Mouse (Mus musculus): Measurements from ENCODE around the gene Chd9. TPM values are rescaled to one million over a fixed set of nuclear protein-coding genes. Genes with fewer than 3 reads are reported as not detected.

The Chd9 gene
- polyA plus RNA-seq, 1 experiment from 2014 or later = 103 TPM

DNA sequence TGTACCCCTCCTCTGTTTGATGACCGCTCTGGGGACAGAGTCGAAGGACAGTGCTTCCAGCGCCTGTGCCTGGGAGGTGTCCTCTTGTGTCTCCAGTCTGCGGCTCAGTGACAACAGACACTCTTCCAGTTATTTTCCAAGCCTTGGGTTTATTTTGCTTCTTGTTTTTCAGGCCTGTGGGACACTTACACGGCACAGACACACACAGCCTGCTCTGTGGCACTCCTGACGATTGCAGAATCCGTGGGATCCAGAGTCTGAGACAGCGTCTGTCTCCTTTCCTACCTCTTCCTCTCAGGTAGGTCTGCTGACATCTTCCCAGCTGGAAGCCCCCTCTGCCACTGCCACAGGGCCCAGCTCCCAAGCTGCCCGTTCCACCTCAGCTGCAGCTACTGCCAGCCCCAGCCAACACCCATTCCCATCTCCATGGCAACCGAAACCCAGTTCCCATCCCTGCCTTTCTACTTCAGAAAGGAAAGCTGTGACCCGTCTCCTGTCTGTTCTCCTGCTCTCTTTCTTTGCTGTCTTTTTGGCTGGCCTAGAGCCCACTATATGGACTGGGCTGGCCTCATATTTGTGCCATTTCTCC is 21.4 kb downstream of the Chd9 start:
- Histone ChIP-seq H3K9ac (peak overlapping the region; percentile 7; the same call in 1 of the 2 replicates), H3K4me2 (replicated peaks) (peak overlapping the region; percentile 0; the same call in 1 of the 2 replicates), H3K4me1 (replicated peaks; ENCODE audit: control insufficient read depth, insufficient read depth, low read length) (peaks cover 16% of the 10 kb centered on the region), H3K9me3 (ENCODE audit: control insufficient read depth, low read length) (no peaks in the 10 kb centered on the region), H3K4me3 (replicated peaks; ENCODE audit: low read length) (no peak overlapping the region), H3K36me3 (replicated peaks; ENCODE audit: control insufficient read depth, insufficient read depth) (no peaks in the 10 kb centered on the region), H3K27me3 (ENCODE audit: control insufficient read depth, insufficient read depth, low read length) (no peaks in the 10 kb centered on the region), H3K27ac (peak overlapping the region; percentile 79)
- WGBS = 36% methylated on average over 11 of the region's 11 CpGs
- DNase-seq (ENCODE audit: low spot score) (peak; percentile 64), ATAC-seq (ENCODE audit: low FRiP score) (peak; percentile 64)

DNA sequence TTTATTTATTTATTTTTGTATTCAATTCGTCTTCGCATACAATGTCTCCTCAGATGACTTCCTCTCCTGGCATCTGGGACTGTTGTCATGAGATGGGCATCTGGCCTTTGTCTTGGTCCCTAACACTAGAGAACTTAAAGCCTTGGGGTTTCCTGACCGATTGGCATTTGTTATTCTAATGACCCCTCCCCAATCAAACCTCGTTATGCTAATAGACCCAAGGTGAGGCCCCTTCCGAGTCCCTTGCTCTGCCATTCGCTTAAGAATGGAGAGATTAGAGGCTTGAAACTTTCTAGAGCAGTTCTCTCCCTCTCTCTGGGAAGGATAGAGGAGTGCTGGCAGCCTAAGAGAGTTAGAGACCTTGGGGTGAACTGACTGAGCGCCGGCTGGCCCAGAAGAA is 23.4 kb downstream of the Chd9 start:
- Histone ChIP-seq H3K27me3 (ENCODE audit: control insufficient read depth, insufficient read depth, low read length) (no peaks in the 10 kb centered on the region), H3K4me3 (replicated peaks; ENCODE audit: low read length) (no peak overlapping the region), H3K9ac (no peak overlapping the region), H3K4me1 (replicated peaks; ENCODE audit: control insufficient read depth, insufficient read depth, low read length) (peaks cover 18% of the 10 kb centered on the region), H3K27ac (no peak overlapping the region), H3K9me3 (ENCODE audit: control insufficient read depth, low read length) (no peaks in the 10 kb centered on the region), H3K36me3 (replicated peaks; ENCODE audit: control insufficient read depth, insufficient read depth) (no peaks in the 10 kb centered on the region), H3K4me2 (replicated peaks) (no peak overlapping the region)
- DNase-seq (ENCODE audit: low spot score) (no peak), ATAC-seq (ENCODE audit: low FRiP score) (no peak)
- 44% methylated on average over 8 of the region's 8 CpGs for WGBS

- no peaks in the 10 kb centered on the region for H3K9me3 ChIP-seq (ENCODE audit: control insufficient read depth, low read length)
- H3K9ac ChIP-seq = no peak overlapping the region
- H3K27ac ChIP-seq = peak overlapping the region; percentile 75; the same call in 1 of the 2 replicates
- H3K27me3 ChIP-seq (ENCODE audit: control insufficient read depth, insufficient read depth, low read length) = no peaks in the 10 kb centered on the region
- DNase-seq (ENCODE audit: low spot score) (no peak), ATAC-seq (ENCODE audit: low FRiP score) (no peak)
- peaks cover 18% of the 10 kb centered on the region for H3K4me1 ChIP-seq (replicated peaks; ENCODE audit: control insufficient read depth, insufficient read depth, low read length)
- no peak overlapping the region for H3K4me3 ChIP-seq (replicated peaks; ENCODE audit: low read length)
- H3K36me3 ChIP-seq (replicated peaks; ENCODE audit: control insufficient read depth, insufficient read depth) = no peaks in the 10 kb centered on the region
- WGBS = 42% methylated on average over 9 of the region's 9 CpGs
- H3K4me2 ChIP-seq (replicated peaks) = 0 out of 2 replicates have a peak overlapping the region, but pooled peaks have one; percentile 5
These were observed 26.0 kb downstream of the Chd9 start for GRCm38 (mm10) chr8:90853971-90854670.

DNA sequence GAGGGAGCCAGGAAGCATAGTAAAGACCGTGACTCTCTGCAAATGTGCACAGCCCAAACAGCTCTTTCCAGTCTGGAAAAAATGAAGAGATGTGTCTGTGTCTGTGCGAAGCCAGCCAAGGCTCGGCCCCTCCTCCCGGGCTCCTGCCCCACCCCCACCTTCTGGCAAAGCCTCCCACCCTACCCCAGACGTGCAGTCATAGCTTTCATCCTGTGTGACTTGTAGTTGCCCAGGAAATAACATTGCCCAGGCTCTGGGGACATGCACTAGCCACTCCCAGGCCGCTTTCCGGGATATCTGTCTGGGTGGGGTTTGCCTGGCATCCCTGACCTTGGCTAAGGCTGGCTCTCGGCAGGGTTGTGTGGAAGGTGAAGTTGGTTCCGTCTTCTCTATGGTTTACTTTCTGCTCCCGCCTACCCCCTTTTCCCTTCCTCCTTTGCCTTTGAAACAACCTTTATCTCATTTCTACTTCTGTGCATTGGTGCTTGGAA is 26.6 kb downstream of the Chd9 start:
- DNase-seq (ENCODE audit: low spot score) = peak; percentile 55
- no peak overlapping the region for H3K4me3 ChIP-seq (replicated peaks; ENCODE audit: low read length)
- H3K27me3 ChIP-seq (ENCODE audit: control insufficient read depth, insufficient read depth, low read length) = no peaks in the 10 kb centered on the region
- H3K36me3 ChIP-seq (replicated peaks; ENCODE audit: control insufficient read depth, insufficient read depth) = no peaks in the 10 kb centered on the region
- 10% methylated on average over 10 of the region's 10 CpGs for WGBS
- H3K4me1 ChIP-seq (replicated peaks; ENCODE audit: control insufficient read depth, insufficient read depth, low read length) = peaks cover 14% of the 10 kb centered on the region
- peak; percentile 82 for ATAC-seq (ENCODE audit: low FRiP score)
- no peaks in the 10 kb centered on the region for H3K9me3 ChIP-seq (ENCODE audit: control insufficient read depth, low read length)
- 0 out of 2 replicates have a peak overlapping the region, but pooled peaks have one; percentile 5 for H3K4me2 ChIP-seq (replicated peaks)
- H3K27ac ChIP-seq = peak overlapping the region; percentile 75; the same call in 1 of the 2 replicates
- H3K9ac ChIP-seq = no peak overlapping the region

DNA sequence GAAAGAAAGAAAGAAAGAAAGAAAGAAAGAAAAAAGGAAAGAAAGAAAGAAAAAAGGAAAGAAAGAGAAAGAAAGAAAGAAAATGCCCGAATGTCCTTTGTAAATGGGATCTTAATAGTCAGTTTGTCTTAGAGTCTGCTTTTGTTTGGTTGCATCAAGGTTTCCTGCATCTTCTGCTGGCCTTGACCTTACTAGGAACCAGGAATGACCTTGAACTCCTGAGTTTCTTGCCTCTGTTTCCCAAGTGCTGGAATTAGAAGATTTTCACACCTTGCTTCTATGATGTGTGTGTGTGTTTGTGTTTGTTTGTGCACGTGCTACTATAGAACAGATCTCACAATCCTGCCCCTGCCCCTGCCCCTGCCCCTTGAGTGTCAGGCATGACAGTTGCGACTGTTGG is 28.0 kb downstream of the Chd9 start:
- no peaks in the 10 kb centered on the region for H3K27me3 ChIP-seq (ENCODE audit: control insufficient read depth, insufficient read depth, low read length)
- no peak overlapping the region for H3K4me3 ChIP-seq (replicated peaks; ENCODE audit: low read length)
- H3K4me2 ChIP-seq (replicated peaks) = no peak overlapping the region
- no peaks in the 10 kb centered on the region for H3K9me3 ChIP-seq (ENCODE audit: control insufficient read depth, low read length)
- ATAC-seq (ENCODE audit: low FRiP score) = no peak
- peaks cover 17% of the 10 kb centered on the region; the same call in 1 of the 2 replicates for H3K4me1 ChIP-seq (replicated peaks; ENCODE audit: control insufficient read depth, insufficient read depth, low read length)
- H3K9ac ChIP-seq = no peak overlapping the region
- DNase-seq (ENCODE audit: low spot score) = no peak
- no peaks in the 10 kb centered on the region for H3K36me3 ChIP-seq (replicated peaks; ENCODE audit: control insufficient read depth, insufficient read depth)
- WGBS = 87% methylated on average over 3 of the region's 3 CpGs
- H3K27ac ChIP-seq = no peak overlapping the region

GRCm38 (mm10) chr8:90856952-90857351 is 28.8 kb downstream of the Chd9 start:
- ATAC-seq (ENCODE audit: low FRiP score) (no peak), DNase-seq (ENCODE audit: low spot score) (no peak)
- WGBS = 33% methylated on average over 1 of the region's 1 CpGs
- H3K4me2 ChIP-seq (replicated peaks) = no peak overlapping the region
- no peak overlapping the region for H3K27ac ChIP-seq
- H3K4me1 ChIP-seq (replicated peaks; ENCODE audit: control insufficient read depth, insufficient read depth, low read length) = peaks cover 25% of the 10 kb centered on the region
- no peak overlapping the region for H3K9ac ChIP-seq
- no peaks in the 10 kb centered on the region for H3K36me3 ChIP-seq (replicated peaks; ENCODE audit: control insufficient read depth, insufficient read depth)
- H3K27me3 ChIP-seq (ENCODE audit: control insufficient read depth, insufficient read depth, low read length) = no peaks in the 10 kb centered on the region
- H3K4me3 ChIP-seq (replicated peaks; ENCODE audit: low read length) = no peak overlapping the region
- H3K9me3 ChIP-seq (ENCODE audit: control insufficient read depth, low read length) = no peaks in the 10 kb centered on the region

DNA sequence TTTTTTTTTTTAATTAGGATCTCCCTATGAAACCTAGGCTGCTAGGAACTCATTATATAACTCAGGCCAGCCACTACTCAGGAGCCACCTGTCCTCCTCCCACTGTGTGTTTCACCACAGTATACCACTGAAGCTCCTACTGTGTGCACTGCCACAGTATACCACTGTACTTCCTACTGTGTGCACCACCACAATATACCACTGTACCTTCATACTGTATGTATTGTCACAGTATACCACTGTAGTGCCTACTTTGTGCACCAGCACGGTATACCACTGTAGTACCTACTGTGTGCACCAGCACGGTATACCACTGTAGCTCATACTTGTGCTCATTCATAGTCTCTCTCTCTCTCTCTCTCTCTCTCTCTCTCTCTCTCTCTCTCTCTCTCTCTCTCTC is 29.9 kb downstream of the Chd9 start:
- no peak for DNase-seq (ENCODE audit: low spot score)
- Histone ChIP-seq H3K9me3 (ENCODE audit: control insufficient read depth, low read length) (no peaks in the 10 kb centered on the region), H3K27me3 (ENCODE audit: control insufficient read depth, insufficient read depth, low read length) (no peaks in the 10 kb centered on the region), H3K4me2 (replicated peaks) (no peak overlapping the region), H3K4me3 (replicated peaks; ENCODE audit: low read length) (no peak overlapping the region), H3K27ac (no peak overlapping the region), H3K9ac (no peak overlapping the region), H3K4me1 (replicated peaks; ENCODE audit: control insufficient read depth, insufficient read depth, low read length) (peaks cover 36% of the 10 kb centered on the region), H3K36me3 (replicated peaks; ENCODE audit: control insufficient read depth, insufficient read depth) (no peaks in the 10 kb centered on the region)
- 97% methylated on average over 2 of the region's 2 CpGs for WGBS
- no peak for ATAC-seq (ENCODE audit: low FRiP score)

DNA sequence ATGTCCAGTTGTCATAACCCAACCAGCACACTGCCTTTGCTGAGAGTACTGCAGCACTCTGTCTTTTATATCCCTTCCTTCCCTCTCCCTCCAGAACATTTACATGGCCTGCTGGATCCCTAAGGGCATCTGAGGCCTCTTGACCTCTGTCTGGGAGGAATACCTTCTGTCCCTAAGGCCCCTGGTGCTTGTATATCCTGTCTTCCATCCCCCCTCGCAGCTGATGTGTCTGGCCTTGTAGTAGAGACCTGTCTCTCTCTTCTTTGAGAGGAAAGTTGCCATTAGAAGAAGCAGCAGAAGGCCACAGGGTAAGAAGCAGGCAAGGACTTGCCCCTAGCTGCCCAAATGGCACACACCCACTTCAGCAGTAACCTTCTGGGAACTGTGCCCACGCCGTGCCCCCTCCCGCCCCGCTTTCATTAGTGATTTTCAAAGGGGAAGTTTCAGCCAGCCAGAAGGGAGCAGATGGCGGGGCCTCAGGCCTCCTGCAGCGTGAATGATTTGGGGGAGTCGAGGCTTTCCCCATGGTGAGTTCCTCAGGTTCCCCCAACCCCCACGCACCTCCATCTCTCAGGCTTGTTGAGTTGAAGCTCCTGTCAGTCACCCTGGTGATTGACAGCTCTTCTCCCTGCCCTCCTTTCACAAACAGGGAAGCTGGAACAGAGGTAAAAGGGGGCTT is 33.3 kb downstream of the Chd9 start:
- Histone ChIP-seq H3K4me3 (replicated peaks; ENCODE audit: low read length) (no peak overlapping the region), H3K36me3 (replicated peaks; ENCODE audit: control insufficient read depth, insufficient read depth) (no peaks in the 10 kb centered on the region), H3K9ac (0 out of 2 replicates have a peak overlapping the region, but pooled peaks have one; percentile 3), H3K9me3 (ENCODE audit: control insufficient read depth, low read length) (no peaks in the 10 kb centered on the region), H3K4me1 (replicated peaks; ENCODE audit: control insufficient read depth, insufficient read depth, low read length) (peaks cover 26% of the 10 kb centered on the region), H3K4me2 (replicated peaks) (0 out of 2 replicates have a peak overlapping the region, but pooled peaks have one; percentile 13), H3K27ac (peak overlapping the region; percentile 77), H3K27me3 (ENCODE audit: control insufficient read depth, insufficient read depth, low read length) (no peaks in the 10 kb centered on the region)
- DNase-seq (ENCODE audit: low spot score) (no peak), ATAC-seq (ENCODE audit: low FRiP score) (peak; percentile 49; the same call in 1 of the 2 replicates)
- WGBS = 6% methylated on average over 9 of the region's 9 CpGs

DNA sequence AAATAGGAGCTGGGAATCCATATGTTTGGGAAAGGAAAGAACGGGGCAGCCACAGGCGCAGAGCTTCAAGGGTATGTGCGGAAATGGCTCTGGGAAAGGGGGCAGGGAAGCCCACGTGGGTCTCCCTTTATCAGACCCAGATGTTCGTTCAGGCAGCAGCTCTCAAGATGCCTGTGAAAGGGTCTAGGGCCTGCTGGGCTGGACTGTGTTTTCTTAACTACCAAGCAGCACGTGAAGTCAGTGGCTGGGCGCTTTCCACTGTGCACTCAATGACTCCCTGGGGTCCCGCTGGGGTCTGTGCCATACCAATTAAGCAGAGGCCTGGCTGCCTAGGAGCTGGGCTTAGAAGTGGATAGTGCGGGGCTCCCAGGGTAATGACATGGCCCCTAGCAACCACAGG is 33.9 kb downstream of the Chd9 start:
- Histone ChIP-seq H3K9ac (0 out of 2 replicates have a peak overlapping the region, but pooled peaks have one; percentile 3), H3K36me3 (replicated peaks; ENCODE audit: control insufficient read depth, insufficient read depth) (no peaks in the 10 kb centered on the region)
- ATAC-seq (ENCODE audit: low FRiP score) = peak; percentile 91

More for the DNA sequence above, 33.9 kb downstream of the Chd9 start:
- H3K4me1 ChIP-seq (replicated peaks; ENCODE audit: control insufficient read depth, insufficient read depth, low read length) = peaks cover 26% of the 10 kb centered on the region
- no peaks in the 10 kb centered on the region for H3K27me3 ChIP-seq (ENCODE audit: control insufficient read depth, insufficient read depth, low read length)
- 3% methylated on average over 9 of the region's 9 CpGs for WGBS
- peak overlapping the region; percentile 77 for H3K27ac ChIP-seq
- no peaks in the 10 kb centered on the region for H3K9me3 ChIP-seq (ENCODE audit: control insufficient read depth, low read length)
- no peak overlapping the region for H3K4me3 ChIP-seq (replicated peaks; ENCODE audit: low read length)
- peak; percentile 69 for DNase-seq (ENCODE audit: low spot score)
- H3K4me2 ChIP-seq (replicated peaks) = 0 out of 2 replicates have a peak overlapping the region, but pooled peaks have one; percentile 13
